ENCODE assay signal across 10 mouse cellular contexts in the genomic region with DNA sequence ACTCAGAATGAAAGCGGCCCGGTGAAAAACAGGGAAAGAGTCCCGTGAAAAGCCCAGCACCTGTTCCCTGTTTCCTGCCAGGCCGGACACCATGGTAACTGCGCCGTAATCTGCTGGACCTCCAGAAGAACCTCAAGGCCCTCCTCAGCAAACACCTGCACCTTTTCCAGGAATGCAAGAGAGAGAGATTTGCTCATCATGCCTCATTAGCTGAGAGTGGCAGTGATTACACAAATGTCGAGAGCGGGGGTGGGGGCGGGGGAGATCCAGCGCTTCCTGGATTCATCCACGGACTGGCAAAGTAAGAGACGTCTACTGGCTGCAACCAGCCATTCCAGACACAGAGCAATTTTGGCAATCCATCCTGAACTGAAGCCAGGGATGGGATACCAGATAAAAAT. TPM values are rescaled to one million over a fixed set of nuclear protein-coding genes. Genes with fewer than 3 reads are reported as not detected.
A peak's percentile ranks its signal among the peaks of the same experiment; 100 is the strongest.
DNase-seq lines count a peak whose midpoint lies in the region; ATAC-seq and TF ChIP-seq lines count a peak whose summit lies in the region.
"Had no signal": no experiment of that assay in that cellular context is flagged by ENCODE, and none has a peak within 500 bp of the region (broad histone marks: within the 10 kb centered on the region; RNA-seq: fewer than 3 reads in every experiment).

No protein-coding gene starts in this region.

- peak overlapping the region; percentile 40 for H3K4me3 ChIP-seq in layer of hippocampus, adult 2 months
- H3K4me3 ChIP-seq: heart, embryonic 15.5 days; limb, embryonic 15.5 days had no signal

- ATAC-seq in frontal cortex, adult (ENCODE audit: low TSS enrichment), result peak; percentile 56

- no peak overlapping the region for H3K27ac ChIP-seq in layer of hippocampus, adult 2 months
- H3K27ac ChIP-seq: heart, embryonic 15.5 days; limb, embryonic 15.5 days had no signal

- TF ChIP-seq CTCF in layer of hippocampus, adult 2 months (conservative IDR thresholded peaks at IDR 0.05), result no peak

- DNase-seq in frontal cortex, postnatal 14 days (ENCODE audit: low spot score in 2 of 2), result no peak
- DNase-seq in retina, postnatal 1 day, result peak; percentile 41
- no peak for DNase-seq in retina, embryonic 14.5 days (ENCODE audit: low spot score)
- peak in 1 of 2 experiments; percentile 24 for DNase-seq in layer of hippocampus, adult 2 months (ENCODE audit: low spot score in 2 of 2)
- no peak for DNase-seq in spleen, adult 12 weeks (ENCODE audit: low spot score)
- DNase-seq in natural killer cell, adult 2 months (ENCODE audit: low spot score in 2 of 2), result no peak
- no peak for DNase-seq in kidney, adult 9 months

RNA-seq across cellular contexts. Expression of gene Tph2, which starts 9.2 kb away (rescaled TPM):
- total RNA-seq in layer of hippocampus, adult 2 months (2021), result under 1 TPM; 0.36 to 0.56 TPM
